9 mouse cellular contexts compared by ENCODE assay signal in genomic region chr13:56145523-56145922, GRCm38 (mm10). TPM values are rescaled to one million over a fixed set of nuclear protein-coding genes. Genes with fewer than 3 reads are reported as not detected.
DNase-seq lines count a peak whose midpoint lies in the region; ATAC-seq and TF ChIP-seq lines count a peak whose summit lies in the region.
"Had no signal": no experiment of that assay in that cellular context is flagged by ENCODE, and none has a peak within 500 bp of the region (broad histone marks: within the 10 kb centered on the region; RNA-seq: fewer than 3 reads in every experiment).

No protein-coding gene starts in this region.

- H3K27me3 ChIP-seq in hindbrain, postnatal 0 days (ENCODE audit: insufficient read depth, low read length): no peaks in the 10 kb centered on the region
- H3K27me3 ChIP-seq in hindbrain, embryonic 16.5 days (replicated peaks; ENCODE audit: control insufficient read depth, insufficient read depth, low read length): no peaks in the 10 kb centered on the region
- H3K27me3 ChIP-seq: intestine, embryonic 15.5 days had no signal

- no peaks in the 10 kb centered on the region for H3K36me3 ChIP-seq in hindbrain, postnatal 0 days (ENCODE audit: insufficient read depth, low read length)
- no peaks in the 10 kb centered on the region for H3K36me3 ChIP-seq in hindbrain, embryonic 16.5 days (ENCODE audit: control insufficient read depth, insufficient read depth, low read length)
- H3K36me3 ChIP-seq: intestine, embryonic 15.5 days had no signal

- H3K4me2 ChIP-seq in hindbrain, postnatal 0 days (ENCODE audit: low read depth, low read length): no peak overlapping the region
- H3K4me2 ChIP-seq in hindbrain, embryonic 16.5 days (ENCODE audit: low read length): no peak overlapping the region
- H3K4me2 ChIP-seq: intestine, embryonic 15.5 days had no signal

- H3K9ac ChIP-seq in hindbrain, postnatal 0 days (replicated peaks; ENCODE audit: low read length): no peak overlapping the region
- no peak overlapping the region for H3K9ac ChIP-seq in hindbrain, embryonic 16.5 days (ENCODE audit: low read depth, low read length)
- H3K9ac ChIP-seq: intestine, embryonic 15.5 days had no signal

- no peak overlapping the region for H3K4me3 ChIP-seq in hindbrain, postnatal 0 days (ENCODE audit: low read length)
- no peak overlapping the region for H3K4me3 ChIP-seq in hindbrain, embryonic 16.5 days (ENCODE audit: low read length)
- no peak overlapping the region for H3K4me3 ChIP-seq in bone marrow macrophage, adult 2 months (ENCODE audit: insufficient read depth, low read length)
- H3K4me3 ChIP-seq: intestine, embryonic 15.5 days had no signal

- no peak for TF ChIP-seq POLR2A in bone marrow macrophage, adult 2 months (IDR thresholded peaks at IDR 0.05; ENCODE audit: borderline replicate concordance, low read depth, low read length)

- H3K27ac ChIP-seq in hindbrain, postnatal 0 days: no peak overlapping the region
- no peak overlapping the region for H3K27ac ChIP-seq in hindbrain, embryonic 16.5 days (ENCODE audit: low read depth, low read length)
- H3K27ac ChIP-seq in bone marrow macrophage, adult 2 months (ENCODE audit: insufficient read depth, low read depth, low read length): no peak overlapping the region
- H3K27ac ChIP-seq: intestine, embryonic 15.5 days had no signal

- DNase-seq in hindbrain, postnatal 0 days (ENCODE audit: low spot score): no peak
- DNase-seq in CD8-positive naive resting alpha-beta T cell, adult 2 months (ENCODE audit: low read depth in 2 of 2, low spot score in 2 of 2): peak; percentile 39 to 48
- DNase-seq in naive thymus-derived CD4-positive, alpha-beta T cell, adult 2 months (ENCODE audit: low read depth): peak; percentile 69
- no peak for DNase-seq in layer of hippocampus, adult 11-12 months (ENCODE audit: low spot score)
- no peak for DNase-seq in ovary, postnatal 36 days (ENCODE audit: low spot score)
- no peak for DNase-seq in gastrocnemius, postnatal 10 days

- 32% methylated on average over 3 of the region's 3 CpGs for WGBS in hindbrain, postnatal 0 days
- 33% methylated on average over 3 of the region's 3 CpGs for WGBS in hindbrain, embryonic 16.5 days

- peak; percentile 47 for TF ChIP-seq CTCF in hindbrain, postnatal 0 days (IDR thresholded peaks at IDR 0.05; ENCODE audit: low read depth)
- TF ChIP-seq CTCF in bone marrow macrophage, adult 2 months (IDR thresholded peaks at IDR 0.05; ENCODE audit: low read depth, low read length): peak; percentile 39; the same call in 1 of the 2 replicates

- no peak for ATAC-seq in hindbrain, postnatal 0 days
- ATAC-seq in hindbrain, embryonic 16.5 days: no peak
- ATAC-seq: intestine, embryonic 15.5 days had no signal

- H3K9me3 ChIP-seq in hindbrain, postnatal 0 days (ENCODE audit: low read length): no peaks in the 10 kb centered on the region
- H3K9me3 ChIP-seq in hindbrain, embryonic 16.5 days (ENCODE audit: control insufficient read depth, low read length): no peaks in the 10 kb centered on the region
- H3K9me3 ChIP-seq: intestine, embryonic 15.5 days had no signal

- no peaks in the 10 kb centered on the region for H3K4me1 ChIP-seq in hindbrain, postnatal 0 days (ENCODE audit: insufficient read depth, low read length)
- H3K4me1 ChIP-seq in hindbrain, embryonic 16.5 days (ENCODE audit: control insufficient read depth, insufficient read depth, low read depth, low read length): no peaks in the 10 kb centered on the region
- H3K4me1 ChIP-seq in bone marrow macrophage, adult 2 months (ENCODE audit: control insufficient read depth, insufficient read depth, low read length): peaks cover 3% of the 10 kb centered on the region

RNA-seq across cellular contexts. Expression of gene H2afy, which starts 9.4 kb away (rescaled TPM):
- 181 and 192 TPM in 2 replicates for total RNA-seq in hindbrain, postnatal 0 days (2014; rRNA removed)
- 175 and 193 TPM in 2 replicates for polyA plus RNA-seq in hindbrain, postnatal 0 days (2015; fragmentation: Nextera tagmentation; extraction: Ambion mirVana)
- 239 and 258 TPM in 2 replicates for polyA plus RNA-seq in hindbrain, embryonic 16.5 days (2015; fragmentation: Nextera tagmentation; extraction: Ambion mirVana)
- 179 and 191 TPM in 2 replicates for polyA plus RNA-seq in bone marrow macrophage, adult 2 months (2012; ENCODE audit: insufficient read depth, insufficient read length, missing spikeins)
- total RNA-seq in gastrocnemius, postnatal 10 days (2021): 10 to 100 TPM; 68.3 to 81.6 TPM

RNA-seq across cellular contexts. Expression of gene Tifab, which starts 33.2 kb away (rescaled TPM):
- total RNA-seq in hindbrain, postnatal 0 days (2014; rRNA removed): 0.31 TPM in 1 of 2 replicates, not detected in the other
- polyA plus RNA-seq in hindbrain, postnatal 0 days (2015; fragmentation: Nextera tagmentation; extraction: Ambion mirVana): 0.54 and 0.75 TPM in 2 replicates
- 1.0 and 1.3 TPM in 2 replicates for polyA plus RNA-seq in hindbrain, embryonic 16.5 days (2015; fragmentation: Nextera tagmentation; extraction: Ambion mirVana)
- 107 and 112 TPM in 2 replicates for polyA plus RNA-seq in bone marrow macrophage, adult 2 months (2012; ENCODE audit: insufficient read depth, insufficient read length, missing spikeins)
- total RNA-seq in gastrocnemius, postnatal 10 days (2021): 1 to 10 TPM in 1 of 2 experiments, under 1 TPM in 1; 0.45 to 1.2 TPM

Comparison
In these comparisons a context has a peak if more than half of its experiments do, and no peak if none do; other contexts are left out.
1. DNase-seq: peak in CD8-positive naive resting alpha-beta T cell, adult 2 months (2 of 2) and naive thymus-derived CD4-positive, alpha-beta T cell, adult 2 months (single experiment); none in hindbrain, postnatal 0 days (single experiment), layer of hippocampus, adult 11-12 months (single experiment), ovary, postnatal 36 days (single experiment) and gastrocnemius, postnatal 10 days (single experiment).
2. RNA of gene Tifab, which starts 33.2 kb away (polyA plus RNA-seq): 107 to 112 TPM in bone marrow macrophage, adult 2 months; 1.0 to 1.3 TPM in hindbrain, embryonic 16.5 days and 0.54 to 0.75 TPM in hindbrain, postnatal 0 days; every median in the first group is over 10 times any median in the second.